Mouse (Mus musculus) cerebellum, adult (tissue): ENCODE measurements around the gene Atcay.

Experiments used
- ATAC-seq: cut with Nextera tagmentation; 2 replicates; pipeline ENCODE4 v1.9.2; 2017; ENCODE audit warnings: mild to moderate bottlenecking, moderate library complexity, mixed read lengths; ENCODE audit not compliant: insufficient number of reproducible peaks, low FRiP score, low TSS enrichment

Gene Atcay

DNA sequence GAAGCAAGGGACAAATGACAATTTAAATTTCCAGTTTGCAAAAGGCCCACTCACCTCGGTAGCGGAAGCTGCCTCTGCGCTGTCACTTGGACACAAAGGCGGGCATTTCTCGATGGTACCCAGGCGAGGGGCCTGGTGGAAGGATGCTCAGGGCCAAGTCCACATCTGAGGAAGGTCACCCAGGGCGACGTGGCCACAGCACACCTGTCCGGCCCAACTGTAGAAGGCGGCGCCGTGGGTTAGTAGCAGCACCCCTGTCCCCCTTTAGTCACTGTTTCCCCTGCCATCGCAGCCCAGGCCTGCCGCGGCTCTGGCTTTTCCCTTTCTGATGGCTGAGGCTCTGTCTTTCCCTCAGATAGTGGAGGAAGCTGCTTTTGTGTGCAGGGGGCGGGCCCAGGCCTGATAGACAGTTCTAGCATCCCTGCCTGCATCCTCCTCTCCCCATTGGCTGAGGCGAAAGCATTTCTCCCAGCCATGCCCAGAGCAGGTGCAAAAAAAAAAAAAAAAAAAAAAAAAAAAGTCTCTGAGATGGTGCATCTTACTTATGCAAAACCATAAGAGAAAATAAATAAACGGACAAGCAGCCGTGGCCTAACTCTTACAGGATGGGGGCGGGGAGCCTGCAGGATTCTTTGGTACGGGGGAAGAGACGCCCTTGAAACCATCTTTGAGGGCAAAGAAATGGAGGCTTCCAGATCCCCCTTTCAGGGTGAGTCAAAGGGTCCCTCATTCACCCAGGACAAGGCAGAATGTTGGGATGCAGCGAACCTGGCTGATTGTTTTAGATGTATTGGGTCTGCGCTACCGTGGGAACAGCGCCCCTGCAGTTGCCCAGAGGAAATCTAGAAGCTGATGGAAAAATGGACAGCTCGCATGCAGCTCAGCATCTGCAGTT is at the start of gene Atcay:
Gene Atcay (minus strand): TSS at position 396 of the 895 bp plus-strand sequence.
- ATAC-seq = peak; percentile 83

DNA sequence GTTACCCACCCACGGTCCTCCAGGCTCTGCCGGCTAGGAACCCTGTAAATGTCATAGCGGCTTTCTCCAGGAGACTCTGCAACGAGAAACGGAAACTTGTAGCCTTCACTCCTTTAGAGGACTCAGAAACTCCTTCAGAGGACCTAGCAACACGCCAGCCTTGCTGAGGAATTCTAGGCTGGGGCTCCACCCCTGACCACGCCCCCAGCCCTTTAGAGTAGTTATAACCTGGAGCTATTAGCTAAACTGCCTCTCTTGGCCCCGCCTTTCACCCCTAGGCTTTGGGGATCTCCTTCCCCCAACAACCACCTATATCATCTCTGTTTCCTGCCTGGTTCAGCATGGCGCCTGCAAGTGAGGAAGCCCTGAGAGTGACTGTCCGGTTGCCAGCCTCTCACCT is 48.9 kb upstream of the Atcay start:
- ATAC-seq = no peak

DNA sequence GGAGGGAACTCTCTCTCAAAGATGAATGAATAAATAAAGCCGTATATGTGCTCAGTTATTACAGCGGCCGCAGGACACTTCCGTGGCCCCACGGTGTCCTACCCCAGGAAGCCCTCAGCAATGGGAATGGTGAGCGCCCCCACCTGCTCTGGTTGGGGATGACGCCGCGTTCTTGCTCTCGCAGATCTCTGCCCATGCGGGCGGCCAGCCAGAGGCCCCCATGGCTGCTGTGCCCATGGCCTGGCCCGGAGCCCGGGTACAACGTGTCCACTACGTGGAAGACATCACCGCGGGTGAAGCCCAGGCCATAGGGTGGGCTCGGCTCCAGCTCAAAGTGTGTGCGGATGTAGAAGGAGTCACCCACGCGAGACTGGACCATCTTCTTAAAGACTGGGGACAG is 47.0 kb upstream of the Atcay start:
- ATAC-seq = no peak

DNA sequence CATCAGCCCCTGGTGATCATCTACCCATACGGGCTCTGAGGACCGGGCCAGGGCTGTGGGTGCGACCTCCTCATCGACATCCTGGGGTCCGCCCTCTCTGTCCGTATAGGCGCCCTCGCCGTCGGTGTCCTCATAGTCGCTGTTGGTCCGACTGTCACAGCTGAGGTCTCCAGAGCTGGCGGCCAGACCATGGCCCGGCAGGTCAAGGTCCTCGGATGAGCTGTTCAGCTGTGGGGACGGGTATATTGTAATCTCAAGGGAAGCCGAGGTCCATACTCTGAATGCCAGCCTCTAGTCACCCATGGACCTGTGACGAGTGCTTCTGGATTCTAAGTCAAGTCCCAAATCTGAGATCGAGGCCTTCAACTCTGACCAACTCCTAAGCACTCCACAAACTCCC is 43.2 kb upstream of the Atcay start:
- ATAC-seq = no peak

DNA sequence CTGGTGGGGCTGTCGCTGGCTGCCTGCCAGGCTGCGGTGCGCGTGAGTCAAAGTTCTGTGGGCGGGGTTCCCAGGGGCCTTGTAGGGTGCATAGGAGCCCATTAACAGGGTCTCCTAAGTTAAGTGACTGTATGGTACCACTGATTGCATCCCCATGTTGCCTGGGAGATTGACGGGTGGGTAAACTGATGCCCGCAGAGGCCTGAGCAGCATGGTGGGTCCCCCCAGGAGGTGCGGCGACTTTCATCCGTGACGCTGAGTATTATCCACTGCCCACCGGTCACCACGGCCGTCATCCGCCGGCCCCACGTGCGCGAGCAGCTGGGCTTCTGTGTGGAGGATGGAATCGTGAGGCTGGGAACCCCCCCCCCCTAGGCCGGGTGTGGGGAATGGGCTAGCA is 41.7 kb upstream of the Atcay start:
- ATAC-seq = no peak

DNA sequence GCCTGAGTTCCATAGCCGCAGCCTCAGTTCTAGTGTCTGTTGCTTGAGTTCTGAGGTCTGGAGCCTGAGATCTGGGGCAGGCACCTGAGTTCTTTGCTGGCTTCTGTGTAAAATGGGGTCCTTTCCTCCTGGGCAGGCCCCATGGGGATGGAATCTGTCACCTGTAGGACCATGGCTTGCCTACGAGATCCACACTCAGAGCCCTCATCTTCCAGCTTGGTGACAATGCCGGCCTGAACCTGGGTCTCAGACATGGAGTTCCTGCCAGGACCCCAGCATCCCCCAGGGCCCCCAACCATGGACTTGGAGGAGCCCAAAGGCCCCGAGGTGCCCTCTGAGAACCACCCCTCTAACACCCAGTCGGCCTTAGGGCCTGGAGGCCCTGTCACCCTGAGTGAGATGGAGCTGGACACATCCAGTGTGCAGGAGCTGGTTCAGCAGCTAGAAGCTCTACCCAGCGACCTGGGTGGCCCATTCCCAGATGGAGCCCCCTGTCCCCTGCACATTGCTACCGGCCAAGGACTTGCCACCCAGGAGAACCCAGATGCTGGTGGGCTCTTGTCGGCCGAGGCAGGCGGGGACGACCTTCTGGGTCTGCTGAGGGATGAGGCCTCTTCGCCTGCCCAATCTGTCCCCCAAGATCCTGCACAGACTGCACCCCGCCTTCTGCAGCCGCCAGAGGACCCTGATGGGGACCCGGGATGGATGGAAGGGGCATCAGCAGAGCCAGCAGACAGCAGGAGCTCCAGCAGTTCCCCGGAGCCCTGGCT is 38.2 kb upstream of the Atcay start:
- no peak for ATAC-seq

DNA sequence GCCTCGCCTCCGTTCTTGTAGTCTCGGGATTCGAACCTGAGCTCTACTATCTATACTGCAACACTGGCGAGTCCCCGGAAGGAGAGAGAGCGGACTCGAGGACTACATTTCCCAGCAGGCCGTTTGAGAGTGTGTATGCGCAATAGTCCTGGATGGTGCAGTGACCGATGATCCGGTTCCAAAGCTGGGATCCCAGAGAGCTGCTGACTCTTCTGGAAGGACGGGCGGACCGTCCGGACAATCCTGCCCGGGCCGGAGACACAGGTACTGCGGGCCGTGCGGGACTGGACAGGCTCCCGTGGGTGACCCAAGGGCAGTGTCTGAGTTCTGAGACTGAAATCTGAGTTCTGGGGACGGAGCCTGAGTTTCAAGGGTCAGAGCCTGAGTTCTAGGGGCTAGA is 37.4 kb upstream of the Atcay start:
- ATAC-seq = peak; percentile 70

DNA sequence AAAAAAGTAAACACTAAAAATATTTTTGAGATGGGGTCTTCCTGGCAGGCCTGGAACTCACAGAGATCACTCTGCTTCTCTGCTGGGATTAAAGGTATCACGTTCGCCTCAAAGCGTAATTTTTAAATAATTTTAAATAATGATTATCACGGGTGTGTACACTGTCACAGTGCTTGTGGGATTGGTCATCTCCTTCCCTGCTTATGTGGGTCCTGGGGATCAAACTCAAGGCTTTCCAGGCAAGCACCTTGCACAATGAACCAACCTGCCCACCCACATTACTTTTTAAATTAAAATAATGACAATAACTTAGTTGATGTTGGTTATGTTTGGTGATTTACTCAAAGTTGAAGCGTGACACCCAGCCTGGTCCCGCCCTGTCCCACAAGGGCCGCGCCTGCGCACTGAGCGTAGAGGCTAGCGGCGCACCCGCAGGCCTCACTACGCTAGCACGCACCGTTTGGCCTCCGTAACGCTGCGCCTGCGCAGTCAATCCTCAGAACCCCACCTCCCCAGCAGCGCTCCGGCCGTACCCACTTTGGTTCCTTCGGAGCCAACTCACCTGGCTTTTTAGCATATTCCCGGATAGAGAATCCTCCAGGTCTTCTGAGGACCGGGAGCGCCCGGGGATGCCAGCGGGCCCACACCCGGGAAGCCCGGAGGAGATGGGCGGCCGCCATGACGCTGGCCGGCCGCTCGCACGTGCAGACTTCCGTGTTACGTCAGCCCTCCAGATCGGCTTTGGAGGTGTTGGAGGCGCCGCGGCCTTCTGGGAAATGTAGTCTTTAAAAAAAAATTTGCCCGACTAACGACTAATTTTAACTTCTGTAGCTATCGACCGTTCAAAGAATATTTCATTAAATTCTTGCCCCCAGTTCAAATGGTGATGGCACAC is 35.8 kb upstream of the Atcay start, which contains the start of the genes Mrpl54 and Apba3:
Gene Mrpl54 (minus strand): TSS at position 724 of the 895 bp plus-strand sequence.
Gene Apba3 (plus strand): TSS at position 750 of the 895 bp plus-strand sequence.
- ATAC-seq = peak; percentile 83

DNA sequence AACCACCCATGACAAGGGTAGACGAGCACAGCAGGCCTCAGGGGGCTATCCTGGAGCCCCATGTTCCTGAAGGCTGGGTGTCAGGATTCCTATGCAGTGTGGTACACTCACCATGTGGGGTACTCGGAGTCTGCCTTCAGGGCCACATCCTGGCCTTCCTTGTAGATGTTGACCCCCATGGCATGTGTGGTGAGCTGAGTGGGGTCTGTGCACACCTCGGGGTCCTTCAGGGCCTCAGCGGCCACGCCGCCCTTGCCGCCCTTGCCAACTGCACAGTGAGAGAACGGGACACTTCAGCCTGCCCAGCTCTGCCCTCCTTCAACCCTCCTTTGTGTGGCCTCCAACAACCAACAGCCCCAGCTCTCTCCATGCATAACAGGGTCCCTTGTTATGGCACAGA is 34.9 kb upstream of the Atcay start:
- ATAC-seq = no peak

DNA sequence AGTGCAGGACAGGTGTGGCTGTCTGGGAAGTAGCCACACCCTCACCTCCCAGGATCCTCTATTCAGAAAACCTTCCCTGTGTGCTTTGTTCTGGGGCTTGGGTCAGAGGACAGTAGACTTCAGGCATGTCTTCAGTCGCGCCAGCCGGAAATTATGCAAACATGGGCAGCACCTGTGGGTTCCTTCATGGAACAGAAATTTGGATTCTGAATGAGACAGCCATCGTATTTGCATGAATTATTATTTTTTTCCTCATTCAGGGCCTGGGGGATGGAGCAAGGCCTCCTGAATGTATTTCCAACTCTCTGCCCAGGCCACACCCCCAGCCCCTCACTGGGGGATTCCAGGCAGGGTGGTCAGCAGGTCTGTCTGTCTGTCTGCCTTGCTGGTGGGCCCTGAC is 30.4 kb upstream of the Atcay start:
- ATAC-seq = no peak

DNA sequence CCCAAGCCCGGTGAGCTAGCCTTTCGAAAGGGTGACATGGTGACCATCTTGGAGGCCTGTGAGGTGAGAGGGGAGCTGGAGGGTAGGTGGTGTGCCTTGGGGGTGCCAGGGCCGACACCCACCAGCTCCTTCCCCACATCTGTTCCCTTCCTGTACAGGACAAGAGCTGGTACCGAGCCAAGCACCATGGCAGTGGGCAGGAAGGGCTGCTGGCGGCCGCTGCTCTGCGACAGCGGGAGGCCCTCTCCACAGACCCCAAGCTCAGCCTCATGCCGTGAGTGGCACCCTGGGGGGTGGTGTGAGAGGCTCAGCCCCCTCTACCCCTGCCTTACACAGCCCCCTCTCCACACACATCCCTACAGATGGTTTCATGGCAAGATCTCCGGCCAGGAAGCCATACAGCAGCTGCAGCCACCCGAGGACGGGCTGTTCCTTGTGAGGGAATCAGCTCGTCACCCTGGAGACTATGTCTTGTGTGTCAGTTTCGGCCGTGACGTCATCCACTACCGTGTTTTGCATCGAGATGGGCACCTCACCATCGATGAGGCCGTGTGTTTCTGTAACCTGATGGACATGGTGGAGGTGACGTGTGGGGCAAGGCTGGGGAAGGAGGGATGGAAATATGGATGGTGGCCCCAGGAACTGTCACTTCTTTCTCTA is 28.7 kb upstream of the Atcay start:
- ATAC-seq = no peak

DNA sequence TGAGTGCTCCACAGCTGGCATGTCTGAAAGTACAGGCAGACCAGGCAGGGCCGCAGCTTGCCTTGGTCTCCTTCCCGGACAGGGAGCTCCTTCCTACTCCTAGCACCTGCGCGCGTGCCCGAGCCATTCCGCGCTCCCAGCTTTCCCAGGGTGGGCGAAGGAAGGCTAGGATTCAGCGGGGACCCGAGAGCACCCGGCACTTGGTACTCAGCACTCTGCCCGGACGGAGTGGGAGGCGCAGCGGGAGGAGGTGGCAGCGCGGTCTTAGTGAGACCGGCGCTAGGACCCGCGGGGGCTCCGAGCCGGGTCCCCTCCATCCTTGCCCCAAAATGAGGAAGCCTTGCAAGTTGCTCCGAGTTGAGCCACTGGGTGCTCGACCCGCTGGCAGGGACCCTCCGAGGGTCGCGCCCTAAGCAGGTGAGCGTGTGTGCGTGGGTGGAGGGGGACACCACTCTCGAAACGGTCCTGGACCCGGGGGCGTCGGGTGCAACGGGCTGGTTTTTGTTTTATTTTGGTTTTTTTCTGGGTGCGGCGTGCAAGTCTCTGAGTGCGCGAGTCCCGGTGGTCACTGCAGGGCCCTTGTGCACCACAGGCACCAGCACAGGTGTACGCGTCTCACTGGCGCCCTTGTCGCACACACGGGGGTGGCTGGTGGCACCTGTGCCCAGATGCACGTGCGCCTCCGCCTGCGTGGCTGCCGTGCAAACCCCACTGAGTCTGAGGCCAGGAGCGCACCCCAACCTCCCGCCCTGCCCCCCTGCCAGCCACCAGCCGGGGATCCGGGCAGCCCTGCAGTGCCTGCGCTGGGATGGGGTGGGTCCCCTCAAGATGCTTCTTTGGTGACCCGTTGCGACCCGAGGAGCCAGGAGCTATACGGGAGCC is 26.8 kb upstream of the Atcay start:
- ATAC-seq = no peak

DNA sequence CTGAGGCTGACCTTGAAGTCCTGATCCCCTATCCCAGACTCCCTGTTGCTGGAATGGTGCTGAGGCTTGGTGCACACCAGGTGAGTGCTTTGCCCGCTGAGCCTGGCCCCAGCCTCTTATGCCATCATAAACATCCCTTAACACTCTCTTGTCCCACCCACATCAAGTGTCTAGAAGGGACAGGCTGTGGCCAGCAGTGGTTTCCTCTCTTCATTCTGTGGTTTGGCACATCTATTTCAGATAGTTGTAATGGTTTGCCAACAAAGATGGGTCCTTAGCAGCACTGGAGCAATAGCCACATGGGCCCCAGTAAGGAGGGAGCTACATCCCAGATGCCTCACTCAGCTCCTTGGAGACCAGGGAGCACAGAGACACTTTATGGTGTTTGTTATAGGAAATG is 24.3 kb upstream of the Atcay start:
- ATAC-seq = no peak

DNA sequence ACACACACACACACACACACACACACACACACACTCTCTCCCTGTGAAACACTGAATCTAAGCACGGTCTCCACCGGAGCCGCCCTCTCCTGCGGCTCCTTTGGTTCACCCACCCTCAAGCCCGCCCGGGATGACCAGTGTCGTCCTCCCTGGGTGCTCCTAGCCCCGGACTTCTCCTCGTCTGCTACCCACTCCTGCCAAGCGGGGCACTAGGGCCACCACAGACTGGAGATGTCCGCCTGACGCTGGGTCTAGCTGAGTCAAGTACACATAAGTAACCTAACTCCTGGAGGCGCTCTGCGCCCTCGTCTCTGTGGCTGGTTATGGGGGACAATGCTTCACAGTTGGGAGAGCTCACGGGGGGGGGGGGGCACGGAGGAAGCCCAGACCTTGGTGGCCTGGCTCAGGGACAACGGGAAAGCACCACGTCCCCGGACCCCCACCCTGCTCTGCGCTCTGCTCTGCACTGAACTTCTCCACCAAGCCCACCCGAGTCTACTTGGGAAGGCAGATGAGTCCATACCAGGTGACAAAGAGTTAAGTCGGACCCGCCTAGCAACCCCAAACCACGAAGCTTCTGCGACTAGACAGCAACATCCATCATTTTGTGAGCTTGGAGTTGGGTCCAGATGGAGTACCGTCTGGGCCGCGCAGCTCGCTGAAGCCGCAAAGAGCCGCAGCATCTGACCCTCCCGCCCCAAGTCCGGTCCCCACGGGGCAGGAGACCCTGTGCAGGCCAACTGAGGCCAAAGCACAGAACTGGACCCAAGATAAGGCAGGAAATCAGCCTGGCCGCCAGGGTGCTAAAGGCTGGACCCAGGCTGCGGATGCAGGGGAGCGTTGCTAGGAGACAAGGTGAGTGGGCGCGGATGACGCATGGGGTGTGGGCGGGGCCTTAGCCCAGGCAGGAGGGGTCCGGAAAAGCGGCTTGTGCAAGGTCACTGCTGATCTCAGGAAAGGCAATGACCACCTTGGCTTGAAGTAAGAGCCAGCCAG is 22.1 kb upstream of the Atcay start, which contains the start of gene Matk:
Gene Matk (plus strand): TSS at position 512 of the 996 bp plus-strand sequence.
- ATAC-seq = peak; percentile 21; the same call in 1 of the 2 replicates

DNA sequence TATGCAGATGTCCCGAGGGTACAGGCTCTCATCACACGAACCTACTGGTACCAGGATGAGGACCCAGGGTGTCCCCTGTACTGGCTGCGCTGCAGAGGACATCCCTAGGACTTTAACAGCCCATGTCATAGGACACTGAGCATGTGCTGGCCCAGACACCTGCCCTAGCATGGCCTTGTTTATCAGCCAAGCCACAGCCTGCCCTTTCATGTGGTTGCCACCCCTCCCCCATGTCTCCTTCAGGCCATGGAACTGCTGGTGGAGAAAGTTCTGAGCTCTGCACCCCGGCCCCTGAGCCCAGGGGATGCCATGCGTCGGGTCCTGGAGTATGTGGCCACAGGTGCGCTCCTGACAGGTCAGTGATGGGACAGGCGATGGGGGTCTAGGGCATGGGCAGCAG is 18.8 kb upstream of the Atcay start:
- ATAC-seq = no peak

DNA sequence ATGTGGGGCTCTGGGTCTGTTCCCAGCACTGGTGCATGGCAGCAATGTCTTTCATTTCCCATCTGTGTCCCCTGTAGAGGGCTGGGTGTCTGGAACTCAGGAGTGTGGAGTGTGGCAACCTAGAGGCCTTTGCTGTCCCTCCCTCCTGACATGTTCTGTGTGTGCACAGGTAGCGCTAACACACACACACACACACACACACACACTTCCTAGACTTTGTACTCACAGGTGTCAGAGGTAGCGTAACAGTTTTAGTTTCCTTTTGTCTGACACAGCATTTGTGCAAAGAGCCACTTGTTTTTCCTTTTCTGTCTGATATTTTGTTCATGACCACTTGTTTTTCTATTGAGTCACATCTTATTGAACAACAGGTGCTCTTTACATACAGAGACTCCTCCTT is 17.2 kb upstream of the Atcay start:
- no peak for ATAC-seq

DNA sequence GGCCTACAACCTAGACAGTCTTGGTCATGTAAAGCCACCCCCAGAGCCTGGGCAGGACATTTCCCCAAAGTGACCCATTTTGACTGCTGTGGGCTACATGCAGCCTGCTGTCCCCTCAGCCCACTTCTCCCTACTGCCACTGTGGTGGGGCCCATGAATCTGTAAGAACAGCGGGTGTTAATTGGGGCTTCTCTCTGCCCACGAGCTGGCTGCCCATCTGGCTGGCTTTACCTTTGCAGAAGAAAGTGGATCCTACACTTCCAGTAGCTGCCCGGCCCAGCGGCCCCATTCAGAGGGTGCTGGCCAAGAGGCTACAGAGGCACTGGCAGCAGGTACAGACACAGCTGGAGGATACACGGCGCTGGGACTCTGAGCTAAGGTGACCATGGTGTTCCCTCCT is 14.5 kb upstream of the Atcay start:
- ATAC-seq = no peak

DNA sequence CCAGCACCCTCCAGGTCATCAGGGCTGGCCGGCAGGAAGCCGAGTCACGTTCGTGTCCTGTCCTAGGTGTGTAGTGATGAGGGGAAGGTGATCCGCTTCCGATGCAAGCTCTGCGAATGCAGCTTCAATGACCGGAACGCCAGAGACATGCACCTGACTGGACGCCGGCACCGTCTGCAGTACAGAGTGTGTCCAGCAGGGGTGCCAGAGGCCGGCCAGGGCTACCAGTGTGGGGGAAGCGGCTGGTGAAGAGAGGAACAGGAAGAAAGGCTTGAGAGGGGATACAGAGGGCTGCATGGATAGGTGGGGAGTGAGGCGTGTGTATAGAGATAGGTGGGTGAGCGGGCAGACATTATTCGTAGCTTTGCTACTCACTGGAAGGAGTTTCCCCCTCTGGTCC is 14.0 kb upstream of the Atcay start:
- peak; percentile 51; the same call in 1 of the 2 replicates for ATAC-seq
